Mouse (Mus musculus): Measurements from ENCODE around the gene Chchd4.

Chchd4 gene

DNA sequence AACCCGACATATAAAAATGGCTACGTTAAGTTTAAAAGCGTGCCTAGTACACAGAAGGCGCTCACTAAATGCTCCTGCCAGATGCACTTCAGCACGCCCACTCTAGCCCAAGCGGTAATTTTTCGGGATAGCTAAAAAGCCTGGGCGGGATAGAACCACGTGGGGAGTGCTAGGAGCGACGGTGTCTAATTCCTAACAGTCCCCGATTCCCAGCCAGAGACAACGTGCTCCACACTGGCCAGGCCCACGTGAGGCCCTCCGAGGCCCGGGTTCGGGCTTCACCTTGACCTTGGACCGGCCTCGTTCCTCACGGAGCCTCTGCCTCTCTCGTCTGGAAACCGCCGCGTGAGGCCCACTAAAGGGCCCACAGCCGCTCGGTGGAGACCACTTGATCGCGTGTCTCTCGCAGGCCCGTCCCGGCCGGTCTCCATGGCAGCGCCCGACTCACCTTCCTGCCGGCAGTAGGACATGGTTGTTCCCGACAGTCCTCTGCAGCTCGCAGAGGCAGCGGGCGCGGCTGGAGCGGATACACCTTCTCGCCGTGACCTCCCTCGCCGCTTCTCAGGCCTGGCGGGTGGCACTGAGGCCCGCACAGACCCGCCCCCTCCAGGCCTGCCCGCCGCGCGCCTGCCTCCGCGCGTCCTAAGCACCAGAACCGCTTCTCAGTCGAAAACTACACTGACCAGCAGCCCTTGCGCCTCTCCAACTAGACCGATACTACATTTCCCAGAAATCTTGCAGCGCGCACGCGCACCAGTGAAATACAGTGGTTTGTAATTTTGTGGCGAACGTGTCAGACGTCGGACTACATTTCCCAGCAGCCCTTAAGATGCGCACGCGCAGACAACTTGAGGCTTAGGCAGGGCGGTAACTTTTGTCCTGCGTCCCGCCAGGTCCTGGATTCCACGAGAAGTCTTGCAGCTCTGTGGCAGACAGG, at the start of gene Chchd4, which contains the start of gene Tmem43:
Chchd4 (minus strand) TSS at position 679 of the 937 bp plus-strand sequence.
Tmem43 (plus strand) TSS at position 836 of the 937 bp plus-strand sequence.
- DNase-seq = peak; percentile 96 to 97

- no peak for DNase-seq
These were observed 49.5 kb upstream of the Chchd4 start for GRCm38 (mm10) chr6:91522816-91523215.

- no peak for DNase-seq
These were observed 45.2 kb upstream of the Chchd4 start for GRCm38 (mm10) chr6:91518454-91519020.

- peak; percentile 96 to 99 for DNase-seq
These were observed 42.5 kb upstream of the Chchd4 start, which contains the start of the genes Xpc and Lsm3 for GRCm38 (mm10) chr6:91515545-91516449. TSS of gene Xpc (minus strand) at chr6:91515888. TSS of gene Lsm3 (plus strand) at chr6:91515928.

DNA sequence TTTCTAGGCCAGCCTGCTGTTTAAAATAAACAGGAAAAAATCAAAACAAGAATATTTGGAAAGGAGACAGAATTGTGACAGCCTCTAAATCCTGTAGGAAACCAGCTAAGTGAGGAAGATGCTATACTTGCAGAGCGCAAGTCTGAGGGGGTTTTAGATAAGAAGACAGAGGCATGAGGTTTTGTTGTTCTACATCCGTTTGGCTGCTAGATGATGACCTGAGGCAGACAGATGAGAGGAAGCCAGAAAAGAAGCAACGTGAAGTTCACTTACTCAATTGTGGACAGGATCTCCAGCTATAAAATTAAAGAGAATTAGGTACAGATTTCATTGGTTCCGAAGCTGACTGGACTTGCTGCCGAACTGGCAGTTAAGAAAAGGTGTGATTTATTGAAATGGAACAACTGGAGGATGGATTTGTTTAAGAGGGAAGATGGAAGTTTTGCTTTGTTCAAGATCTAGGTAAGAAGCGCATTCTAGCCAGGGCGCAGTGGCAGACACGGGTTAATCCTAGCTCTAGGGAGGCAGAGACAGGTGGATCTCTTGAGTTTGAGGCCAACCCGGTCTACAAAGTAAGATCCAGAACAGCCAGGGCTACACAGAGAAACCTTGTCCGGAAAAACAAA, 41.5 kb upstream of the Chchd4 start:
- DNase-seq = peak in 1 of 2 experiments; percentile 17

- DNase-seq = no peak
These were observed 40.8 kb upstream of the Chchd4 start for GRCm38 (mm10) chr6:91514135-91514534.

GRCm38 (mm10) chr6:91510211-91510610, 36.9 kb upstream of the Chchd4 start:
- DNase-seq = no peak

DNA sequence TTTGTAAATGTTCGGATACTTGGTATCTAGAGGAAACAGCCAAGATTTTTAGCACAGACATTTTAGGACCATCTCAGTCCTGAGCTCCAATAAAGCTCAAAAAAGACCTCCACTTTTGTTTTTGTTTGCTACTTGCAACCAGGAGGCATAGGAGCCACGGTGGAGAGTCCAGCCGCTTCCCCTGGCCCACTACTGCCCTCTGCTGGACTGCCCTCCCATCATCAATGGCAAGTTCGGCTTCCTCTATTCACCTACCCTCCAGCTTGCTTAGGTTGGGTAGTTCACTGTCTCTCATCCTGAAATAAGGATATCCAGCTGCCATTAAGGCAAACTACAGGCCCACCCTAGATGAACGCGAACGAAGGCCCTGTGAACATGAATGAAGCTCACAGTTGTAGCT, 36.0 kb upstream of the Chchd4 start:
- DNase-seq = peak; percentile 53 to 78

- no peak for DNase-seq
These were observed 34.7 kb upstream of the Chchd4 start for GRCm38 (mm10) chr6:91508041-91508440.

- DNase-seq = no peak
These were observed 32.7 kb upstream of the Chchd4 start for GRCm38 (mm10) chr6:91506036-91506435.

GRCm38 (mm10) chr6:91503302-91503701, 30.0 kb upstream of the Chchd4 start:
- DNase-seq = no peak

DNA sequence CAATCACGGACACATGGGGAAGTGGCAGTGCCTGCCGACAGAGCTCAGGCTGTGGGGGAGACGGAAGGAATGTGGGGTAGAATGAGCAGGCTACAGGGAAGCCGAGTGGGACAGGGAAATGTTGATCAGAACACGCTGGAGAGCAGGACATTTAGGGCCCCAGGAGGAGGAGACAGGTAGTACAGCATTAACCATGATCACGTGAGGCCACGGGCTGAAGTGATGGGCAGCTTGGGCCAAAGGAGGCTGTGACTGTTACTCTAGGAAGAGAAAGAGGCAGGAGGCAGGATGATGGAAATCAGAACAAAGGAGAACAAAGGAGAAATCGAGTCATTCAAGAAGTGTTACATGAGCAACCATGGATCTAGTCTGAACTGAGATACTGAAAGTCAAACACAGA, 21.2 kb upstream of the Chchd4 start:
- DNase-seq = no peak

- DNase-seq = no peak
These were observed 19.7 kb upstream of the Chchd4 start for GRCm38 (mm10) chr6:91493053-91493452.

DNA sequence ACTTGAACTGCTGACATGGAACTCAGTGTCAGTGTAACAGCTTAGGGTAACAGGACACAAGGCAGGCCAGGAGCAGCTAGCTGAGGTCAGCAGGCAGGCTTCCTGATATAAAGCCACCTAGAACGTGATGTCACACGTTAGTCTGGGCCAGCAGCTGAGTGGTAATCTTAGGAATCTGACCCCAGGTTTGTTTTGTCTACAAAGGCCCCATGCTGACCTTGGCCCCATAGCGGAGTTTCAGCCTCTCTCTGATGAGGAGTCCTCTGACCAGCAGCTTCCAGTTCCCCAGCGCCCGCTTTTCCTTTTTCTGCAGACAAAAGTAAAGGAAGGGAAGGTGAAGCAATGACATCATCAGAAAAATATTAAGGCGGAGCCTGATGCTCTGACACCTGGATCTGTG, 17.7 kb upstream of the Chchd4 start:
- no peak for DNase-seq

GRCm38 (mm10) chr6:91489872-91490271, 16.5 kb upstream of the Chchd4 start:
- no peak for DNase-seq

DNA sequence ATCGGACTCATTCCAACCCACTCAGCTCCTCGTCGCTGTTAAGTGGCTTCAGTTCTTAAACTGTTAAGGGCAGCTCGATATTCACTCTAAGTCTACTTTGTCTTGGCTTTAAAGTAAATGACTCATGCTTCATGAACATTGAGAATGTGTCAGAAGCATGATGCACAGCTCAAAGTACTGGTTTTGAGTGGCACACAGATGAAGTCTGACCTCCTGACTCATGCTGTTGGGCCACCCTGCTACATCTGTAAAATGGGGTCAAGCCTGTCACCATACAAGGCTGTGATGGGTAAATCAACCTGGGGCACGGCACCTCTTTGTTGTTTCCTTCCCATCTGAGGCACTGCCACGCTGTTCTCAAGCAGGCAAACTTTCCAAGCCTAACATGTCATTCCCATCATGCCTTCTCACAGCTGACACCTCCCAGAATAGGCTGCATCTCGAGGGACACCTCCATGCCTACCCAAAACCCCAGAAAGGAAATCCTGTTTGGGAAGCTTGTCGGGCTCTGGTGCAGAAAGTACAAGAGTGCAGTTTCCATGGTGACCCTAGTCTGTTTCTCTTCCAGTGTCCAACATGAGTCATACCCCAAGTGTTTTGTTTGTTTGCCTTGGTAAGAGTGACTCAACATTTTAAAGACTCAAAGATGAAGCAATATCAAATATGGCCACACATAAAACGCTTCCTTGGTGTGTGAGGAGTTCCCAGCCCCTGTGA, 15.3 kb upstream of the Chchd4 start:
- DNase-seq = no peak

DNA sequence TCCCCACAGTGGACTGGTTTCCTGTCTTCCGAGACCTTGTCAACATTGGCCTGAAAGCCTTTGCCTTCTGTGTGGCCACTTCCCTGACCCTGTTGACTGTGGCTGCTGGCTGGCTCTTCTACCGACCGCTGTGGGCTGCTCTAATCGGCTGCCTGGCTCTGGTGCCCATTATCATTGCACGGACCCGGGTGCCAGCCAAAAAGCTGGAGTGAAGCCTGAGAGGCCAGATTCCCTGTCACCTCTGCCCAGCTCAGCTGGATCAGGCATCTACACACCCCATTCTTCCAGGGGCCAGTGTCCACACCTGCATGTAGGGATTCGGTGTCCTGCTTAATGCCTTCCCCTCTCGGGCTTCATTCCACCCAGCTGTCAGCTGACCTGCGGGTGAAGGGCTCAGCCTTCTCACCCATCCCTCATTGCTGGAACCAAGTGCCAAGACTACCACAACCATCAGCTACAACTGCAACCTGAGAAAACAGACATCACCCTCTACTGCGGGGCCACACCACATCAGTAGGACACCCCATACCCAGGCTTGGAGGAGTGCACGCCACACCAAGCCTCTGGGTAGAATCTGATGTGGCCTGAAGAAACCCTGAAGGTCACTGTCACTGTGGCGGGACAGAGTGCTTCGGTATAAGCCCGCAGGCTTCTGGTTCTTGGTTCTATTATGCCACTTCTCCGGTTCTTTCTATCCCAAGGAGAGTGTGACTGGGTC, 13.5 kb upstream of the Chchd4 start:
- DNase-seq = no peak

GRCm38 (mm10) chr6:91483371-91483770, 10.0 kb upstream of the Chchd4 start:
- DNase-seq = no peak

DNA sequence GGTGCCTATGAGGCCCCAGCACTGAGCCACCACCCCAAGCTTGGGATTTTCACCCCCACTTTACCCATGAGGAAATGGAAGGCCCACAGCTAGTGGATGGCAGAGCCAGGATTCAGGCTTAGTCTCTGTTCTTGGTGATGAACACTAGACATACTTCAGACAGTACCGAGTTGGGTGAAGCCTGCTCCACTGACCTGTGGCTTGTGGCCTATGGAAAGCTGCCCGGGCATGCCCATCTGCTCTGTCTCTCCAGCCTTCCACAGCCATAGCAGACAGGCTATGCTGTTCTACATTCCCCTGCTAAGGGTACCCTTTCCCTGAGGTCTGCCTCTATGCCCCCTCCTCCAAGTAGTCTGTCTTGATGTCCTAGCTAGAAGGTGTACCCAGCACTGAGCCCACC, 3.2 kb upstream of the Chchd4 start:
- no peak for DNase-seq

DNA sequence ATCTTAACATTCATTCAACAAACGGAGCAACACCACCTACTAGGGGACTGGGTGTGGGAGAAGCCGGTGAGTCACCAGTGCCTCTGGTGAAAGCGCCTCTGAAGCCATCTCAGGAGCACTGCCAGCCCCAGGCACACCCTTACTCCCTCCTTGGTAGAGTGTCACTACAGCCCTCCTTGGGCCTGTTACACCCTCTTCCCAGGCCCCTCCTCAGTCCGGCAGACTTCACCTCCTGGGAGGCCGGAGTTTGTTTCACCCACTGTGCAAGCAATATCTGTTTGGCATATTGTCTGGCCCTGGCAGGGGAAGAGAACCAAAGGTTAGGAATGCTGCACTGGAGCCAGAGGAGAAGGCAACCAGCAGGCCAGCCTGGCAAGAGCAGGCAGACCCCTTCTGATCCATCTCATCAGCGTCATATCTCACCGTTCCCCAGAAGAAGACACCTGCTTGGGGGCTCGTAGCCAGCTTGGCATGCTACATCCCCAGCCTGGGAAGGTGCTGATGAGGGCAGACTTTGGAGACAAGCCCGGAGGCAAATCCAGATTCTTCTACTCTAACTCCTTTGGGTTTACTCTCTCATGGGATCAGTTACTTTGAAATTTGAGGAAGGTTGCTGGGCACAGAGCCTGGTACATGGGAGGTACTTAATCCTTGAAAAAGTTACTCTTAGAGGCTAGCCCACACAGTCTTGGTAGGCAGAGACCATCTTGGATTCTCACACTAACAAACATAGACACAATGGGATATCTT, 1.3 kb upstream of the Chchd4 start:
- DNase-seq = no peak

All from spleen, adult 18-20 months (tissue).